Mouse (Mus musculus) forebrain, postnatal 0 days (tissue): ENCODE data around the gene Rph3al. TPM values are rescaled to one million over a fixed set of nuclear protein-coding genes. Genes with fewer than 3 reads are reported as not detected.
A peak's percentile ranks its signal among the peaks of the same experiment; 100 is the strongest.

ENCODE experiments used
- ATAC-seq: fragments of 200-750 bp; cut with Nextera tagmentation; 2 replicates; pipeline ENCODE4 v1.8.0; 2017; ENCODE audit warnings: mild to moderate bottlenecking, moderate library complexity
- DNase-seq: peaks from one replicate; pipeline ENCODE4 v3.0.0-alpha.2; 2015
- H3K27ac ChIP-seq: fragments of 300-500 bp; sonication (generic); 2 replicates; pipeline ENCODE4 v1.5.1; 2014; ENCODE audit warnings: low read depth, mild to moderate bottlenecking, antibody characterized with exemption, low read length, moderate library complexity, mixed read lengths
- H3K27me3 ChIP-seq: fragments of 300-500 bp; sonication (generic); 2 replicates; pipeline ENCODE4 v1.6.1; 2014; ENCODE audit warnings: mild to moderate bottlenecking, low read length, mixed read lengths; ENCODE audit not compliant: insufficient read depth
- H3K36me3 ChIP-seq: fragments of 300-500 bp; sonication (generic); 2 replicates; pipeline ENCODE4 v1.6.1; 2014; ENCODE audit warnings: mild to moderate bottlenecking, moderate library complexity; ENCODE audit not compliant: insufficient read depth
- H3K4me1 ChIP-seq: fragments of 300-500 bp; sonication (generic); 2 replicates; pipeline ENCODE4 v1.6.1; 2014; ENCODE audit warnings: antibody characterized with exemption; ENCODE audit not compliant: insufficient read depth
- H3K4me2 ChIP-seq: fragments of 300-500 bp; sonication (generic); 2 replicates; pipeline ENCODE4 v1.6.1; 2014; ENCODE audit warnings: low read depth, mild to moderate bottlenecking, moderate library complexity
- H3K4me3 ChIP-seq: fragments of 300-500 bp; sonication (generic); 2 replicates; pipeline ENCODE4 v1.5.1; 2014; ENCODE audit warnings: low read depth, low read length, mixed read lengths
- H3K9ac ChIP-seq: fragments of 300-500 bp; sonication (generic); 2 replicates; pipeline ENCODE4 v1.6.1; 2014; ENCODE audit warnings: mild to moderate bottlenecking
- H3K9me3 ChIP-seq: fragments of 300-500 bp; sonication (generic); 2 replicates; pipeline ENCODE4 v1.6.1; 2016; ENCODE audit warnings: low read length
- CTCF ChIP-seq: sonication (generic); IDR thresholded peaks from 2 replicates; pipeline ENCODE4 v1.5.1; 2016; ENCODE audit warnings: antibody characterized with exemption, control low read depth, low read depth
- WGBS: fragments of 180-500 bp; shearing (Covaris S2); extraction: QIAGEN DNeasy Blood & Tissue Kit; methylation state at CpG from one replicate; pipeline ENCODE4 v1.1.7; 2014; 5-methylcytosine and 5-hydroxymethylcytosine counted together
- polyA plus RNA-seq: library from polyadenylated mRNA; unstranded; fragments of >200 nt; fragmentation: Nextera tagmentation; extraction: Ambion mirVana; gene quantifications from 2 replicates; pipeline ENCODE4 v1.2.1, GENCODE M21; 2015
- total RNA-seq: library from RNA; depleted of rRNA; stranded (reverse); fragments of >200 nt; gene quantifications from 2 replicates; pipeline ENCODE4 v1.2.3, GENCODE M21; 2014

The Rph3al gene
- total and polyA plus RNA-seq, 2 experiments from 2014 or later, result 1.9 to 2.4 TPM

DNA sequence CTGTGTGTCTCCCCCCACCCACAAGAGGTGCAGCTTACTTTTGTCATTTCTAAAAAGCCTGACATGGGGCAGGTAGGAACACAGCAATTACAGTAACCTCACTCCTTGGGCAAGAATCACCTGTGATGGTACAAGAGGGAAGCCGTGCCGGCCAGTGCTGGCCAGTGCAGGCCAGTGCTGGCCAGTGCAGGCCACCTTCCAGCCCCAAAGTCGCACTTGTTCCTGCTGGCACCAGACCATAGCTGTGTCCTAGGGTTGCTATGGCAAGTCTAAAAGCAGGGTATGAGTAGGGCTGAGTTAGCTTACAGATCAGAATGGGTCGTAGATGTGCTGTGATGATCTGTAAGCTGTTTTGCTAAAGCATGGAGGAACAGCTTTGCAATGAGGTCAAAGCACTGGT lies 15.5 kb downstream of the Rph3al start:
- DNase-seq (no peak), ATAC-seq (no peak)
- H3K36me3 ChIP-seq, result no peaks in the 10 kb centered on the region
- H3K4me2 ChIP-seq, result no peak overlapping the region
- no peaks in the 10 kb centered on the region for H3K9me3 ChIP-seq
- WGBS, result 79% methylated on average over 4 of the region's 4 CpGs
- no peak for TF ChIP-seq CTCF
- no peaks in the 10 kb centered on the region for H3K4me1 ChIP-seq
- H3K27ac ChIP-seq, result no peak overlapping the region
- H3K9ac ChIP-seq, result no peak overlapping the region
- H3K4me3 ChIP-seq, result no peak overlapping the region
- no peaks in the 10 kb centered on the region for H3K27me3 ChIP-seq

DNA sequence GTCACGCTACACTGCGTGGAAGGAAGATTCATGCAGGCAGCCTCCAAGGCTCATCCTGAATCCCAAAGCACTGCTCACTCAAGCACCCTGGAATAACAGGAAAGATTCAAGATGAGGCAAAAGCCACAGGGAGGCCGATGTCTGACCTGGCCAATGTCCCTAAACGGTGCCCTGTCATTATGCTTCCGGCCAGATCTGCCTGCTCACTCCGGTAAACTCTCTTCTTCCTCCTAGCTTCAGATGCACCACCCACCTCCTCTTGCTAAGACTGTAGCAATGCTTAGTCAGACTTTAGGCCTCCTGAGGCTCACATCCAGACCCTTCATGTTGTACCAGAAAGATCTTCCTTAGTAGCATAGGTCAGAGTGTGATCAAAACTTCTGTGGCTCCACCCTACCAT lies 19.1 kb downstream of the Rph3al start:
- no peaks in the 10 kb centered on the region for H3K27me3 ChIP-seq
- no peak overlapping the region for H3K4me3 ChIP-seq
- no peaks in the 10 kb centered on the region for H3K36me3 ChIP-seq
- H3K27ac ChIP-seq, result no peak overlapping the region
- 90% methylated on average over 6 of the region's 6 CpGs for WGBS
- H3K9ac ChIP-seq, result no peak overlapping the region
- no peak overlapping the region for H3K4me2 ChIP-seq
- H3K4me1 ChIP-seq, result no peaks in the 10 kb centered on the region
- no peaks in the 10 kb centered on the region for H3K9me3 ChIP-seq
- DNase-seq (no peak), ATAC-seq (no peak)
- no peak for TF ChIP-seq CTCF

DNA sequence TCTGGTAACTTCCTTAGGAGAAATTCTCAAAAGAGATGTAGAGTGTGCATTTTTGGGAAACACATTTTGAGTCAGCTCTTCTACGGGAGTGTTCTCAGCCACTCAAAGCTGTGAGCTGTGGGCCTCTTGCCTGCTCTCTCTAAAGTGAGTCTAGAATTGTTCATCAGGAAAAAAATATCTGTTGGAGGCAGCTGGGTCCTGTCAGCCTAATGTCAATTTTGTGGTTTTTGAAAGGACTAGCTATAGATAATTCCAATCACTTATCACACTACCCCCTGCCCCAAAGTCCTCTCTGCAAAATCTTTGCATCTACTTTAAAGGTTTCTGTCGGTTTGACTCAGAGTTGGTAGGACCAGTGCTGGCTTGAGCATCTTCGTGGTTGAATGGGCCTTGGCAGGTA lies 20.9 kb downstream of the Rph3al start:
- Histone ChIP-seq H3K36me3 (no peaks in the 10 kb centered on the region), H3K4me1 (no peaks in the 10 kb centered on the region), H3K9ac (no peak overlapping the region), H3K9me3 (no peaks in the 10 kb centered on the region), H3K4me3 (no peak overlapping the region), H3K4me2 (no peak overlapping the region), H3K27ac (no peak overlapping the region), H3K27me3 (no peaks in the 10 kb centered on the region)
- WGBS, result 78% methylated on average over 3 of the region's 3 CpGs
- DNase-seq (no peak), ATAC-seq (no peak)
- TF ChIP-seq CTCF, result no peak

DNA sequence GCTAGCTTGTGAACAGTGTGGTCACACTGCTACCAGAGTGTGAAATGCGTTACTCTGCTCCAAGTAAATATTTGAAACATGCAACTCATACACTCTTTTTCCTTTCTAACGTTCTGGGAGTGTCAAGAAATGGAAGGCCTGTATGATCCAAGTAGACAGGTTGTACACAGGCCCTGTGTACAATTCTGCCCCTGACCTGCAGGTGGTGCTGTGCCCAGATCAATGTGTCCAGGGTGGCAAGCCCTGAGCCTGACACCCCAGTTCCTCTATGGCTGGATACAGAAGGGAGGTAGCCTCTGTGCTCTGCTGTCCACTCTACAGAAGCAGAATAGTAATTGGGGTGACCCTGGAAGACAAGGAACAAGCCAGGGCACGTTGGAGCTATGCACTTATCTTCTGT lies 24.3 kb downstream of the Rph3al start:
- DNase-seq (no peak), ATAC-seq (no peak)
- no peaks in the 10 kb centered on the region for H3K36me3 ChIP-seq
- no peaks in the 10 kb centered on the region for H3K27me3 ChIP-seq
- no peaks in the 10 kb centered on the region for H3K9me3 ChIP-seq
- no peaks in the 10 kb centered on the region; the same call in 1 of the 2 replicates for H3K4me1 ChIP-seq
- H3K27ac ChIP-seq, result no peak overlapping the region
- 57% methylated on average over 3 of the region's 3 CpGs for WGBS
- H3K4me2 ChIP-seq, result no peak overlapping the region
- H3K4me3 ChIP-seq, result no peak overlapping the region
- peak; percentile 52 for TF ChIP-seq CTCF
- no peak overlapping the region for H3K9ac ChIP-seq

GRCm38 (mm10) chr11:75912944-75913657 lies 25.1 kb downstream of the Rph3al start:
- ATAC-seq, result no peak
- no peak overlapping the region for H3K4me2 ChIP-seq
- H3K36me3 ChIP-seq, result no peaks in the 10 kb centered on the region
- no peaks in the 10 kb centered on the region; the same call in 1 of the 2 replicates for H3K4me1 ChIP-seq
- no peak overlapping the region for H3K27ac ChIP-seq
- no peaks in the 10 kb centered on the region for H3K9me3 ChIP-seq
- H3K4me3 ChIP-seq, result no peak overlapping the region
- DNase-seq, result peak; percentile 28
- H3K27me3 ChIP-seq, result no peaks in the 10 kb centered on the region
- H3K9ac ChIP-seq, result no peak overlapping the region
- 48% methylated on average over 10 of the region's 10 CpGs for WGBS
- peak; percentile 75 for TF ChIP-seq CTCF

DNA sequence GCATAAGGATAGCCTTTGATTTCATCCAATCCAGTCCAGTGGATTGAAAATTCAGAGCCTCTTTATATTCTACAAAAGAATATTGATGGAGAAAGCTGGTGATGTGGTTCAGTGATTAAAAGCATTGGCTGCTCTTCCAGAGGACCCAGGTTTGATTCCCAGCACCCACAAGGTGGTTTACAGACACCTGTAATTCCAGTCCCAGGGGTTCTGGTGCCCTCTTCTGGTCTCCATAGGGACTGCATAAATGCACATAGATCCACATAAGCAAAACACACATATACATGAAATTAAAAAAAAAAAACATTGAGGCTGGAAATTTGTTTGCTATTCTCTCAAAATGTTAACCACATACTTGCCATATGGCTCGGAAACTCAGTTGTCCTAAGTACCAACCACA lies 26.3 kb downstream of the Rph3al start:
- H3K27me3 ChIP-seq, result no peaks in the 10 kb centered on the region
- H3K4me1 ChIP-seq, result no peaks in the 10 kb centered on the region; the same call in 1 of the 2 replicates
- peak; percentile 25 for TF ChIP-seq CTCF
- H3K4me2 ChIP-seq, result no peak overlapping the region
- H3K27ac ChIP-seq, result no peak overlapping the region
- 98% methylated on average over 1 of the region's 1 CpGs for WGBS
- no peak overlapping the region for H3K9ac ChIP-seq
- H3K4me3 ChIP-seq, result no peak overlapping the region
- no peaks in the 10 kb centered on the region for H3K9me3 ChIP-seq
- no peak for DNase-seq
- no peak for ATAC-seq
- H3K36me3 ChIP-seq, result no peaks in the 10 kb centered on the region

DNA sequence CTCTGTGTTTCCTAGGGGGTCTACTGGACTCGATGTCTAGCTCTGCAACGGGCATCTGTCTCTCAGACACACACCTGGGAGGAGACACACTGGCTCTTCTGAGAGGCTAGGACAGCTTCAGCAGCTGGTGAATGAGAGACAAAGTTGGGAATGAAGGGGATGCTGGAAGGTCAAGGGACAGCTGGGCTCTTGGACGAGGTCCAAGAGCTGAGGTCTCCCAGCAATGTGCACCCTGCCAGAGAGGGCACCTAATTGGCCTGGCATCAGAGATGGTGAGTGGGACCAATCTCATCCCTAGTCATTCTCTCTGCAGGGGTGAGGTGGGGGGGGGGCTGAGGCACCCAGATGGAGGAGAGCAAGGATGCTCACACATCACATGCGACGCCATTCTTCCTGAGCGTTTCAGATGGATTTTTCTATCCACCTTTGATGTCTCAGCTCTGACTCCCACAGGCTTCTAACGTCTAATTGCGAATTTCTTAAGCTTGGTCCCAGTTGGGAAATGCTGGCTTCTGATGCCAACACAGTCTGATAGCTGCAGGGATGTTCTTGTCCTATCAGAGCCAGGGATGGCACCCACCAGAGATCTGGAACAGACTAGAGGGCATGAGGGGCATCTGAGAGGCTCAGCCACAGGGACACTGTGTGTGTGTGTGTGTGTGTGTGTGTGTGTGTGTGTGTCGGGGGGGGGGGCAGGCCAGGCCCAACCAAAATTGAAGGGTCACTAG lies 28.4 kb downstream of the Rph3al start:
- Histone ChIP-seq H3K9ac (no peak overlapping the region), H3K36me3 (no peaks in the 10 kb centered on the region), H3K4me1 (no peaks in the 10 kb centered on the region; the same call in 1 of the 2 replicates), H3K27ac (no peak overlapping the region), H3K4me3 (no peak overlapping the region), H3K27me3 (no peaks in the 10 kb centered on the region), H3K9me3 (no peaks in the 10 kb centered on the region), H3K4me2 (no peak overlapping the region)
- WGBS, result 78% methylated on average over 9 of the region's 9 CpGs
- DNase-seq (no peak), ATAC-seq (no peak; the same call in 1 of the 2 replicates)
- no peak for TF ChIP-seq CTCF
